Mouse (Mus musculus): ENCODE results near the gene Mpv17l2. TPM values are rescaled to one million over a fixed set of nuclear protein-coding genes. Genes with fewer than 3 reads are reported as not detected.
A peak's percentile ranks its signal among the peaks of the same experiment; 100 is the strongest.

Gene Mpv17l2
- polyA plus RNA-seq, 1 experiment from 2014 or later, result 54.5 TPM

DNA sequence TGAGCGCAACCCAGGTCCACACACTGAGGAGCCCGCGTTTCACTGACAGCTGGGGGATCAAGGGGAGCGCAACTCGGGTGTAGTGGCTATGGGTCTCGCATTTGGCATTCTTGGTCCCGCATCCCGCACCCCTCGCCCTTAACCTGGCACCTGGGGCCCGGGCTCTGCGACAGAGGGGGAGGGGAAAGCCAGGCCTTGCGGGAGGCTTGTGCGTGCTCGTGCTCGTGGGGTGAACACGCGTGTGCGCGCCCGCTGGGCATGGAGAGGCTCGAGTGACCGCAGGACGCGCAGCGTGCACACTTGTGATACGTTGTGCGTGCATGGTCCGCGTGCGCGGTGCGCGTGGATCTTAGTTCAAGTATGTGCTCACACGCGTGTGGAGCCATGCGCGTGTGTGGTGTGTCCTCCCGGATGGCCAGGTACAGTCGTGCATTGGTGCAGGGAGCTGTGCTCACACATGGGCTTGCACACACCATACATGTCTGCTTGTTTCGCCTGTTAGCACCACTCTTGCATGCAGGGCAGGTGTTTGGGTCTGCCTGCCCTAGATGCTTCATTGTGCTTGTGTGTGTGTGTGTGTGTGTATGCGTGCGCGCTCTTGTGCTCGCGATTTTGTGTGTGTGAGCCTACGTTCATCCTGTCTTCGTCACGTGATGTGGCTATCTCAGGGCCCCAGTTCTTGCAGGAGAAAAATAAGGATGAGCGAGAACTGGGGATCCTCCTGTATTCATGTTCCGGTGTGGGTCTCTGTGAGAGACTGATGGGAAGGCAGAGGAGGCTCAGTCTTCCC lies 5.7 kb downstream of the Mpv17l2 start:
- Histone ChIP-seq H3K4me3 (peak overlapping the region; percentile 83), H3K4me1 (replicated peaks) (peaks cover 61% of the 10 kb centered on the region), H3K9me3 (no peaks in the 10 kb centered on the region), H3K27ac (replicated peaks) (peak overlapping the region; percentile 98), H3K36me3 (peaks cover 32% of the 10 kb centered on the region), H3K9ac (peak overlapping the region; percentile 94), H3K27me3 (0 out of 2 replicates have a peak, but pooled peaks cover 1% of the 10 kb centered on the region), H3K4me2 (peak overlapping the region; percentile 93)
- ATAC-seq (ENCODE audit: low read depth), result peak; percentile 56
- WGBS, result 18% methylated on average over 50 of the region's 50 CpGs

DNA sequence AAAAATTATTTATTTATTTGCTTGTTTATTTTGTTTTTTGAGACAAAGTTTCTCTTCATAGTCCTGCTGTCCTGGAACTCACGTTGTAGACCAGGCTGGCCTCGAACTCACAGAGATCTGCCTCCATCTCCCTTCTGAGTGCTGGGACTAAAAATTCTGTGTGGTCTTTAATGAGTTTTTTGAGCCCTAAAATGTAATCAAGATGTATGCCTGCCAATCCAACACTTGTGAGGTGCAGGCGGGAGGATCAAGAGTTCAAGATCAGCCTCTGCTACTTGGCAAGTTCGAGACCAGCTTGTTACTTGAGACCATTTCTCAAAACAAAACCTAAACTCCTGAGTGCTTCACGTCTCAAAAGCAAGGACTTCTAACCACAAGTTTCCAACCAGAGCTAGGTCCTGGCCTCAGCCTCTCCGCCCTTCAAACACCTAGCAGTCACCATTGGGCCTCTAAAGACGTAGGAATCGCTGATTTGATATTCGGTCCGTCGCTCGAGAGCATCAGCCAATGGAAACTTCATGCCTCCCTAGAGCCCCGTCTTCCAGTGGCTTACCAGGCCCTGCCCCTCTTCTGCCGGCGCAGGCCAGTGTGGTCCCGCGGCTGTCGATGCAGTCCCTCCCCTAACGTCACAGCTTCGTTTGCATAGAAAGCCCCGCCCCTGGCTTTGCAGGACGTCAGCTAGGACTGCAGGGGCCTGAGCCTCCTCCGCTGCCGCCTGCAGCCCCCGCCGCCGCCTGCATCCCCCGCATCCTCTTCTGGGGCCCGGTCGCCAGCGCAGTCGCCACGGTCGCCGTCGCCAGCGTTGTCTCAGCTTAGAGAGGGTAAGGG lies 6.5 kb downstream of the Mpv17l2 start, which contains the start of gene Rab3a:
Gene Rab3a (plus strand): TSS at position 637 of the 828 bp plus-strand sequence.
- WGBS, result 8% methylated on average over 37 of the region's 37 CpGs
- ATAC-seq (ENCODE audit: low read depth), result peak; percentile 97

DNA sequence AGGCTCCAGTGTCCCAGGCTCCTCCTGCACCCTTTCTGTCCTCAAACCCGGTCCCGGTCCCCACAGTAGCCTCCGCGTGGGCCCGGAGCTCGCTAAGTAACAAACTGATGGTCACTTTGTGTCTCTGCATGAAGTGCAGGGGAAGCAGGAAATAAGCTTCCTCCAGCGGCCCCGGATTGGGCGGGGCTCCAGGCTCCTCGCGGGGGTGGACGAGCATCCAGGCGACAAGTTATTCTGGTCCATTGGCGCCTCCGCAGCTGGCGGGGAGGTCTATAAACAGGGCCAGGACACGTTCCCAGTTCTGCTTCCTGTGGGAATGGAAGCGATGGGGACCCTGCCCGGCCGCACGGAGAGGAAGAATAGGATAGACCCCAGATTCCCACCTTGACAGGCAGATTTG lies 7.6 kb downstream of the Mpv17l2 start:
- H3K36me3 ChIP-seq, result peaks cover 24% of the 10 kb centered on the region
- H3K9ac ChIP-seq, result no peak overlapping the region
- no peak overlapping the region for H3K4me3 ChIP-seq
- H3K9me3 ChIP-seq, result no peaks in the 10 kb centered on the region
- H3K4me1 ChIP-seq (replicated peaks), result peaks cover 42% of the 10 kb centered on the region
- H3K27ac ChIP-seq (replicated peaks), result peak overlapping the region; percentile 68
- H3K27me3 ChIP-seq, result peaks cover 20% of the 10 kb centered on the region
- 31% methylated on average over 21 of the region's 21 CpGs for WGBS
- ATAC-seq (ENCODE audit: low read depth), result no peak
- peak overlapping the region; percentile 22 for H3K4me2 ChIP-seq

More for the DNA sequence above, 6.5 kb downstream of the Mpv17l2 start, which contains the start of gene Rab3a:
- H3K9me3 ChIP-seq, result no peaks in the 10 kb centered on the region
- H3K27me3 ChIP-seq, result peaks cover 9% of the 10 kb centered on the region
- H3K36me3 ChIP-seq, result peaks cover 32% of the 10 kb centered on the region
- H3K9ac ChIP-seq, result peak within 1 kb of the TSS; percentile 94
- peaks cover 53% of the 10 kb centered on the region for H3K4me1 ChIP-seq (replicated peaks)
- peak within 1 kb of the TSS; percentile 98 for H3K27ac ChIP-seq (replicated peaks)
- H3K4me3 ChIP-seq, result peak within 1 kb of the TSS; percentile 83
- H3K4me2 ChIP-seq, result peak within 1 kb of the TSS; percentile 93

DNA sequence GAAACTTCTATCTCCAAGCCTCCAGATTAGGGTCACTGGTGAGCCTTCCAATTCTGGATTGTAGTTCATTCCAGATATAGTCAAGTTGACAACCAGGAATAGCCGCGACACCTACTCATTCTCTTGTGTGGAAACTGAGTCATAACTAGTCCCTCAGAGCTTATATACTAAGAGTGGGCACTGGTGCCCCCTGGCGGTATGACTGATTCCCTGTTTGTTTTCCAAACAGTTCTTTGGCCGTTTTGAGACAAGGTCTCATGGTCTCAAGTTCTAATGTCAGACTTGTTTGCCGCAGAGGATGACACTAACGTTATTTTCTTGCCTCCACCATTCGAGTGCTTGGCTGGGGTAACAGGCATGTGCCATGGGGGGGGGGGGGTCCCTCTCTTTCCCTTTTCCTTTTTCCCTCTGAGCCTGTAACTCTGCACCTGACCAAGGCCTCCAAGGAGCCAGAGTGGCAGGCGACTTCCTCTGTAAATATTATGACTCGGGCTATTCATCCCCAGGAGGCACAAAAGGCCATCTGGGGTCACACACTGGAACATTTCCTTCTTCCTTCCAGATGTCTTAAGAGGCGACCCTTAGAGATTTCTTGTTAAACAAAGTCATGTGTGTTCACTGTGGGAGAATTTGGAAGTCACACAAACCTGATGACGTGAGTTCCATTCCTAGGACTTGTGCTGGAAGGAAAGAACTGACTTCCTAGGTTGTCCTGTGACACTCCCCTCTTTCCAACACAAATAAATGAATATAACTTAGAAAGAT lies 8.6 kb downstream of the Mpv17l2 start:
- ATAC-seq (ENCODE audit: low read depth), result no peak
- Histone ChIP-seq H3K27ac (replicated peaks) (peak overlapping the region; percentile 24; the same call in 1 of the 2 replicates), H3K27me3 (peaks cover 30% of the 10 kb centered on the region), H3K4me3 (no peak overlapping the region), H3K9me3 (no peaks in the 10 kb centered on the region), H3K36me3 (peaks cover 14% of the 10 kb centered on the region), H3K9ac (no peak overlapping the region), H3K4me2 (no peak overlapping the region), H3K4me1 (replicated peaks) (peaks cover 32% of the 10 kb centered on the region)
- 31% methylated on average over 11 of the region's 11 CpGs for WGBS

DNA sequence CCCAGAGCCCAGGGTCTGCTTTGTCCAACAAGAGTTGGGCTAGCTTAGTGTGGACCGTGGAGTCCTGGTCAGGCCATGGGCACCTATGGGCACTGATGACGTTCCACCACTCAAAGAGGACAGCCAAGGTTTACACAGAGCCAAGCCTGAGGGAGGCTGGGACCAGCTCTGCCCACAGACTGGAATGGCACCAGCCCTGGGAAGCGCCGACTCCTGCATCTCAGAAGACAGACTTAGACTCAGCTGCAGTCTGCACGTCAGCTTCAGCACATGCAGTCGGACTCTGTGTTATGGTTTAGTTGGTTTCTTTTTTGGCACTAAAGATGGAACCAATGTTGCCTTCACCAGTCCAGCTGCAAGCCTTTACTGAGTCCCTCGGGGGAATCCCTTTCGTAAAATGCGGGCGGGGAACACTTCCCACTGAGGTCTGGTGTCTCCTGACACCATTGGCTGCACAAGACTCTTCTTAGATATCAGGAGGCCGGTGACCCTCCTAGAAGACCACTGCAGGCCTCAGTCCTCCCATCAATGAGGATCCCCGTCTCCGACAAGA lies 10.5 kb downstream of the Mpv17l2 start:
- no peak overlapping the region for H3K4me3 ChIP-seq
- no peak overlapping the region for H3K27ac ChIP-seq (replicated peaks)
- peaks cover 50% of the 10 kb centered on the region for H3K27me3 ChIP-seq
- H3K4me1 ChIP-seq (replicated peaks), result peaks cover 13% of the 10 kb centered on the region
- no peak overlapping the region for H3K4me2 ChIP-seq
- ATAC-seq (ENCODE audit: low read depth), result no peak
- 87% methylated on average over 13 of the region's 13 CpGs for WGBS
- H3K9ac ChIP-seq, result no peak overlapping the region
- H3K9me3 ChIP-seq, result no peaks in the 10 kb centered on the region
- H3K36me3 ChIP-seq, result no peaks in the 10 kb centered on the region

DNA sequence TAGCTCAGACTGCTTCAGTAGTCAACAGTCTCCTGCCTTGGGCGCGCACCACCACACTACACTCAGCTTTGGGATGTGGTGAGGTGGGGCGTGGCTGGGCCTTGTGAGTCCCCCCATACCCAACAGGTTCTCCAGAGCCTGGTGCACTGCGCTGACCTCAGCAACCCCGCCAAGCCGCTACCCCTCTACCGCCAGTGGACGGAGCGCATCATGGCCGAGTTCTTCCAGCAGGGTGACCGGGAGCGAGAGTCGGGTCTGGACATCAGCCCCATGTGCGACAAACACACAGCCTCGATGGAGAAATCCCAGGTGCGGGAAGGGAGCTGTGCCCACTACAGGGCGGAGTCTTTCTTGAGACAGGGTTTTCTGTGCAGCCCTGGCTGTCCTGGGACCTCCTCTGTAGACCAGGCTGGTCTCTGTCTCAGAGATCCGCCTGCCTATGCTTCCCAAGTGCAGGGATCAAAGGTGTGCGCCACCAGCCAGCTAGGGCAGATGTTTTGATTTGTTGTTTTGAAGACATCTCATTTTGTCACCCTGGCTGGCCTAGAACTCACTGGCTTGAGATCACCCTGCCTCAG lies 11.6 kb downstream of the Mpv17l2 start:
- Histone ChIP-seq H3K27me3 (peaks cover 60% of the 10 kb centered on the region), H3K9ac (no peak overlapping the region), H3K27ac (replicated peaks) (no peak overlapping the region), H3K4me2 (no peak overlapping the region), H3K4me1 (replicated peaks) (peaks cover 13% of the 10 kb centered on the region), H3K4me3 (no peak overlapping the region), H3K36me3 (no peaks in the 10 kb centered on the region), H3K9me3 (no peaks in the 10 kb centered on the region)
- ATAC-seq (ENCODE audit: low read depth), result no peak
- WGBS, result 84% methylated on average over 19 of the region's 19 CpGs

DNA sequence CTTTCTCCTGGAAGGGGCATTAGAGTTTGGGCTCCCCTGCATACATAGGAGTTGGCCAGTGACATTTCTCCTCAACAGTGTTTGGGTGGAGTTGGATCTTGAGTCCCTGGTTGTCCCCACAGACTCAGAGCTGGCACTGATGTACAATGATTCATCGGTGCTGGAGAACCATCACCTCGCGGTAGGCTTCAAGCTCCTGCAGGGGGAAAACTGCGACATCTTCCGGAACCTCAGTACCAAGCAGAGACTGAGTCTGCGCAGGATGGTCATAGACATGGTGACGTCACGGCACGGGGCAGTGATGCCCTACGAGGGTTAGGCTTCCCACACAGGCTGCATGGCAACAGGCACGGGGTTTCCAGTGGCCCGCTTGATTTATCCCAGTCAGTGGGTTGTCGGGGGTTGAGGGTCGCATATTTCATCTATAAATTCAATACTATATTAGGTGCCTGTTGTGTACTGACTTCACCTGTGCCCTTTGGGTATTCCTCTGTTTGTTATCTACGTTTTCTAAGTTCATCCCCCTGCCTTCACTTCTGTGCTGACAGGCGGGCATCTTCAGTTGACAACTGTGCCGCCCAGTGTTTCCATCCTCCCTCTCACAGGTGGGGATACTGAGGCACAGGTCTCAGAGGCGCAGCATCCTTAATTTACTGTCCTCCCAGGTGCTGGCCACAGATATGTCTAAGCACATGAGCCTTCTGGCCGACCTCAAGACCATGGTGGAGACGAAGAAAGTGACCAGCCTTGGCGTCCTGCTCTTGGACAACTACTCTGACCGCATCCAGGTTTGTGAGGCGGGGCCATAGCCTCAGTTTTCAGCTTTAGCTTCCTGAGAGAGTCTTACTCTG lies 12.3 kb downstream of the Mpv17l2 start:
- Histone ChIP-seq H3K27ac (replicated peaks) (no peak overlapping the region), H3K27me3 (peaks cover 67% of the 10 kb centered on the region), H3K4me2 (no peak overlapping the region), H3K4me3 (no peak overlapping the region), H3K36me3 (no peaks in the 10 kb centered on the region), H3K4me1 (replicated peaks) (peaks cover 20% of the 10 kb centered on the region), H3K9me3 (no peaks in the 10 kb centered on the region), H3K9ac (no peak overlapping the region)
- WGBS, result 86% methylated on average over 23 of the region's 23 CpGs
- ATAC-seq (ENCODE audit: low read depth), result no peak

DNA sequence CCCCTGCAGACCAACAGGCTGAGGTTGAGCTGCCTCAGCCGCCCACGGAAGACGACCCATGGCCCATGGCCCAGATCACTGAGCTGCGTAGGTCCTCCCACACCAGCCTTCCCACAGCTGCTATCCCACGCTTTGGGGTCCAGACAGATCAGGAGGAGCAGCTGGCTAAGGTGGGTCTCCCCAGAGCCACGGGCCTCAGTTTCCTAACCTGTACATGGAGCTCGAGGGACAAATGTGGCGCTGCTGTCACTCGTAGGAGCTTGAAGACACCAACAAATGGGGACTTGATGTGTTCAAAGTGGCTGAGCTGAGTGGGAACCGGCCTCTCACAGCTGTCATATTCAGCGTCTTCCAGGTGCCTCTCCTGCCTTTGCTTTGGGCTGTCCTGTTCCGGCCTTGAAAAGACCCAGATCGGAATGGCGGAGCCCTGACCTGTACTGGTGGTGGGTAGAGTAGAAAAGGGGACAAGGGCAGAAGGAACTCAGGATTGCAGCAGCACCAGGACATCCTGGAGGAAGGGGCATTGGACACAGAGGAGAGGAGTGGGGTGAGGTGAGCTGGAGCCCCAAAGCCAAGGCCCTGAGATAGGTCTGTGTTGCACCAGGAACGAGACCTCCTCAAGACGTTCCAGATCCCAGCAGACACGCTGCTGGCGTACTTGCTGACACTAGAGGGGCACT lies 13.4 kb downstream of the Mpv17l2 start:
- H3K9me3 ChIP-seq, result no peaks in the 10 kb centered on the region
- no peak overlapping the region for H3K4me2 ChIP-seq
- H3K36me3 ChIP-seq, result no peaks in the 10 kb centered on the region
- peaks cover 19% of the 10 kb centered on the region for H3K4me1 ChIP-seq (replicated peaks)
- WGBS, result 85% methylated on average over 18 of the region's 18 CpGs
- H3K9ac ChIP-seq, result no peak overlapping the region
- ATAC-seq (ENCODE audit: low read depth), result no peak
- peaks cover 78% of the 10 kb centered on the region for H3K27me3 ChIP-seq
- H3K27ac ChIP-seq (replicated peaks), result no peak overlapping the region
- no peak overlapping the region for H3K4me3 ChIP-seq

DNA sequence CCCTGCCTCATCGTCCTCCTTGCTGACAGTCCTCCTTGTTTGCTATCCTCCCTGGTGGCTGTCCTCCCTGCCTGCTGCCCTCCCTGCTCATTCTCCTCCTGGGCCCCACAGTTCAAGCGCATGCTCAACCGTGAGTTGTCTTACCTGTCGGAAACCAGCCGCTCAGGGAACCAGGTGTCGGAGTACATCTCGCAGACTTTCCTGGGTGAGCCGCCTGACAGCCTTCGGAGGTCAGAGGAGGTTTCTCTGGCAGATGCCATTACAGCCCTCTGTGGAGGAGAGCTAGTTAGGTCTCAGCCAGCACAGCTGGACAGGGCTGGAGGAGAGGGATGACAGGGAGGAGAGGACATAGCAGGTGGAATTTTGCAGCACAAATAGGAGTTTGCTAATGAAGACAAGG lies 14.1 kb downstream of the Mpv17l2 start:
- H3K27me3 ChIP-seq, result peaks cover 85% of the 10 kb centered on the region
- no peak overlapping the region for H3K4me2 ChIP-seq
- 77% methylated on average over 9 of the region's 9 CpGs for WGBS
- H3K36me3 ChIP-seq, result no peaks in the 10 kb centered on the region
- no peaks in the 10 kb centered on the region for H3K9me3 ChIP-seq
- H3K27ac ChIP-seq (replicated peaks), result no peak overlapping the region
- no peak for ATAC-seq (ENCODE audit: low read depth)
- H3K9ac ChIP-seq, result no peak overlapping the region
- peaks cover 19% of the 10 kb centered on the region for H3K4me1 ChIP-seq (replicated peaks)
- H3K4me3 ChIP-seq, result no peak overlapping the region

DNA sequence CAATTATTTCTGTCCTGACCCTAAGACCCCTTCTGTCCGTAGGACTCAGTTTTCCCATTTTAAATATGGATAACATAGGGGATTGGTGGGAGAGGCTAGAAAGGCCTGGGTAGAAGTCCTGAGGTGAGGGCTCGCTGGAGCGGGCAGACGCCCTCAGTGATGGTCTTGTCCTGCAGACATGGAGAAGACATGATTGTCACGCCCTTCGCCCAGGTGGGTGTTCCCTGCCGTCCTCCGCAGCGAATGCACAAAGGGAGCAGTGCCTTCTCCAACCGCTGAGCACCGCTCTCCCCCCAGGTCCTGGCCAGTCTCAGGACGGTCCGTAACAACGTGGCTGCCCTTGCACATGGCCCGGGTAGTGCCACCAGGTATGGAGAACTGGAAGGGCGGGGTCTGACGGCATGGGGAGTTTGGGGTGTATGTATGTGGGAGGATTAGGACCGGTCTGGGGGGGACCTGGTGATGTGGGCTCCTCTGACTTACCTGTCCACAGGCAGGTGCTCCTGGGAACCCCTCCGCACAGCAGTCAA lies 15.0 kb downstream of the Mpv17l2 start:
- peaks cover 19% of the 10 kb centered on the region for H3K4me1 ChIP-seq (replicated peaks)
- no peak overlapping the region for H3K9ac ChIP-seq
- ATAC-seq (ENCODE audit: low read depth), result no peak
- no peak overlapping the region for H3K4me2 ChIP-seq
- no peaks in the 10 kb centered on the region for H3K36me3 ChIP-seq
- peaks cover 94% of the 10 kb centered on the region for H3K27me3 ChIP-seq
- WGBS, result 55% methylated on average over 19 of the region's 19 CpGs
- H3K9me3 ChIP-seq, result no peaks in the 10 kb centered on the region
- no peak overlapping the region for H3K4me3 ChIP-seq
- H3K27ac ChIP-seq (replicated peaks), result no peak overlapping the region
